Mouse (Mus musculus) ES-Bruce4 (cell line): ENCODE measurements around the gene Stim2.

Experiments
- CTCF ChIP-seq: IDR thresholded peaks from one replicate; pipeline ENCODE4 v1.8.1; 2011; ENCODE audit warnings: low read depth, low read length
- EP300 ChIP-seq: IDR thresholded peaks from 2 replicates; pipeline ENCODE4 v1.6.1; 2011; ENCODE audit warnings: low read depth, low read length; ENCODE audit not compliant: insufficient read depth
- POLR2A ChIP-seq: IDR thresholded peaks from one replicate; pipeline ENCODE4 v1.8.1; 2011; ENCODE audit warnings: low read length; ENCODE audit not compliant: insufficient read depth

DNA sequence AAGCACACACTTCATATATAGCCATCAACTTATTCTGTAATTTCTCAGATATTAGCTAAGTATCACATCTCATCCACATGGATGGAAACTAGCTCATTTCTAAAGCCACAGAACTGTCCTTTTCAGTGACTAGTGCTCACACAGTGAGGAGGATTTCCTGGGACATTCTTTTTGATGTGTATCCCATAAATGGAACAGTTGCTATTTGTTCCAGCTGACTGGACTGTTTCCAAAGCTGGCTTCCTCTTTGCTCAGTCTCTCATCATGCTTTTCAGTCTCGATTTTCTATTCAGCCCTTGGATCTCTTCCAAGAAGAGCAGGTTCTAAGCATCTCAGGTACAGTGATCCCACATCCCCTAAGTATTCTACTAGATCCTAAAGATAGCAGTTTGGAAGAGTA is 75.0 kb downstream of the Stim2 start:
- no peak for TF ChIP-seq POLR2A
- no peak for TF ChIP-seq EP300
- TF ChIP-seq CTCF: no peak
